Mouse (Mus musculus) cerebellum, adult (tissue): ENCODE measurements around the gene Gm49416.

ENCODE experiments used
- ATAC-seq: cut with Nextera tagmentation; 2 replicates; pipeline ENCODE4 v1.9.2; 2017; ENCODE audit warnings: mild to moderate bottlenecking, moderate library complexity, mixed read lengths; ENCODE audit not compliant: insufficient number of reproducible peaks, low FRiP score, low TSS enrichment

Gene Gm49416

DNA sequence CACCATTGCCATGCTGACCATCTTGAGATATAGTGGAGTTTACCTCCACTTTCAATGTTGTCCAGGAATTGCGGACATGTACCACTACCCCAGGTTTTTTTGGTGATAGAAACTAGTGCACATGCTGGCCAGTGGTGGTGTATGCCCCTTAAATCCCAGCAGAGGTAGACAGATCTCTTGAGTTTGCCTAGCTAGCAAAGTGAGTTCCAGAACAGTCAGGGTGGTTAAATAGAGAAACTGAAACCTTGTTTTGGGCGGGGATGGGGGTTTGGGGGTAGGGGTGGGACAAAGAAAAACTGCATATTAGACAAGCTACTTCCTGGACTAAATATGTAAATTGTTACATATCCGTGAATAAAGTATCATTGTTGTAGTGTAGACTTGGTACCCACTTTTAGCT lies 30.3 kb downstream of the Gm49416 start:
- no peak for ATAC-seq

GRCm38 (mm10) chr19:8919684-8920072 lies 31.0 kb downstream of the Gm49416 start:
- ATAC-seq = no peak

DNA sequence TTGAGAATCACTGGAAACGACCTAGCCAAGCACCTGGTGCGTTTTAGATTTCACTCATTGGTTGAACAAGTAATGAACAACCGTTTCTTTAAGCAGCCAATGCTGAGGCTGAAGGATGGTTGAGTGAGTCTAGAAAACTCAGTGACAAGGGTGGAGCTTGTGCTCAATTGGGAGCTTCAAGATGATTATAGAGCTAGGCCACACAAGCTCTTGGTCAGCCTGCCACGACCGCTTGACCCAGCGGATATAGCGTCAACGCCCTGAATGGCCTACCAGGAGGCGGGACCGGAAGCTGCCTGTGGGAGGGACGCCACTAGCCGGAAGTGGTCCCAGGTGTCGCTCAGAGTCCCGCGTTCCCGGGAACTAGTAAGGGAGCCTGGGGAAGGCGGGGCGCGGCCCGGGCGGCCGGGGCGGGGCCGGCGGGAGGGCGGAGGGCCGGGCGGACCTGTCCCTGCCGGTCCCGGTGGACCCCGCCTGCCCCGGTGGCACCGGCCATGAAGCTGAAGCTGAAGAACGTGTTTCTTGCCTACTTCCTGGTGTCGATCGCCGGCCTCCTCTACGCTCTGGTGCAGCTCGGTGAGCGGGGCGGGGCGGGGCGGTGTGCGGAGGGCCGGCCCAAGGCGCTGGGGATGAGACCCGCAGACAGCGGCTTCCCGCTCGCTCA lies 31.5 kb downstream of the Gm49416 start, which contains the start of gene B3gat3:
B3gat3 (plus strand) TSS at position 302 of the 664 bp plus-strand sequence.
- peak; percentile 98 for ATAC-seq

- no peak for ATAC-seq
Measured at GRCm38 (mm10) chr19:8920836-8921291, 32.1 kb downstream of the Gm49416 start.

GRCm38 (mm10) chr19:8921741-8922140 lies 33.0 kb downstream of the Gm49416 start:
- ATAC-seq = no peak

DNA sequence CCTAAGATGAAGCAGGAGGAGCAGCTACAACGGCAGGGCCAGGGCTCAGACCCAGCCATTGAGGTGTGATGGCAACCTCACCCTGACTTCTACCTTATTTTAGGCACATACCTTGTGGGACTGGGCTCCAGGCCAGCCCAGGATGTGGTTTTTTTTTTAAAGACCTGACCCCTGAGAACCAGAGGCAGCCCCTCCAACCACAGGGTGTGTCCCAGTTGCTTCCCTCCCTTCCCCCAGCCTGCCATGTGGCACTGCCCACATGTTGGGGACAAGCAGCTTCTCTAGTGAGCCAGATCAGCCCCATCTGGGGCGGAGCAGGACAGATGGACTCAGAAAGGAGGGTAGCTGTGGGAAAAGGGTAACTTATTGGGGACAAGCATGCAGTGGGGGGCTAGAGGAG lies 38.0 kb downstream of the Gm49416 start:
- no peak for ATAC-seq

DNA sequence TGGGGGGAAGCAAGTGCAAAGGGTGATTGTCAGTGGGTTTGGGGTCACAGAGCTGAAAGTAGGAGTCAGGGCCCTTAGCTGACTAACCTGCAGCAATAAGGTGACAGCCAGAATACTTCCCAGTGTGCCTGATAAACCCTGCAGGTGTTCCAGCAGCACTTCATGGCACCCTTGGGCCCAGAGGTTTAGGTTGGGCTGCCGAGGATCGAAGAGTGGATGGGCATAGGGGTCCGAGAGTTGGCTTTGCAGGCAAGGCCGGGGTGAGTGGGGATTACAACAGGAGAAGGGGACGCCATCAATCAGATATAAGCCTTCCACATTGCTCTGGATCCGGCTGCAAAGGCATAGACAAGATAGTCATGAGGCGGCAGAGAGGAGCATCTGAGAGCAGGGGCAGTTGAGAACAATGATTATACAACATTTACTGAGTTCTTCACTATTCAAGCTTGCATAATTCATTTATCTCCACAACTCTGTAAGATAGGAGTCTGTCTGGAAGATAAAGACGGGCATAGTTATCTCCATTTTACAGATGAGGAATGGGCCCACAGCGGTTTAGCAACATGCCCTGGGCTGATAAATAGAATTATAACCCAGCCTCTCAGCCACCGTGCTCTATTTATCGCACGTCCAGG lies 39.3 kb downstream of the Gm49416 start:
- no peak for ATAC-seq

DNA sequence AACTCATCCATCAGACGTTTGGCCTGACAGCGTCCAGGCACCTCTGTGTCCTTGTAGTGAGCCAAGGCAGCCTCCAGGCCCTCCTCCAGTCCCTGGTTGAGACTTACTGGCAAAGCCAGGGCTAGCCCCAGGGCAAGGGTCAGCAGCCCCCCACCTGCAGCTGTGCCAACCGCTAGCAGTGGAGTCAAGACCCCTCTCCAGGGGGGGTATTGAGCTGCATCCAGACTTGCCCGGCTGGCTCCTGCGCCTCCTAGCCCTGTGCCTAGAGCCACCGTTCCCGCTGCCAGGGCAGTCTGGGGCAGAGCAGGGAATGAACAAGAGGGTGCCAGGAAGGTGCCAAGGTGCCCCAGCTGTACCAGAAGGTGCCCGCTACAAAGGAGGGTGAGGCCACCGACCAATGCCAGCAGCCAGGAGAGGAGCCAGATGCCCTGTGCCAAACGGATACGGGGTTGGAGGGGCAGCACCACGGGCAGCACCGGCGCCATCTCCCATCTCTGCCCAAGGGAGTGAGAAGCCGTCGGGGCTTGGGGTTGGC lies 40.0 kb downstream of the Gm49416 start:
- ATAC-seq = no peak; the same call in 1 of the 2 replicates

- peak; percentile 60 for ATAC-seq
Measured at GRCm38 (mm10) chr19:8929224-8930088, 40.7 kb downstream of the Gm49416 start, which contains the start of the genes Rom1 and Eml3. TSS of gene Rom1 (minus strand) at chr19:8929356. TSS of gene Eml3 (plus strand) at chr19:8929552.

DNA sequence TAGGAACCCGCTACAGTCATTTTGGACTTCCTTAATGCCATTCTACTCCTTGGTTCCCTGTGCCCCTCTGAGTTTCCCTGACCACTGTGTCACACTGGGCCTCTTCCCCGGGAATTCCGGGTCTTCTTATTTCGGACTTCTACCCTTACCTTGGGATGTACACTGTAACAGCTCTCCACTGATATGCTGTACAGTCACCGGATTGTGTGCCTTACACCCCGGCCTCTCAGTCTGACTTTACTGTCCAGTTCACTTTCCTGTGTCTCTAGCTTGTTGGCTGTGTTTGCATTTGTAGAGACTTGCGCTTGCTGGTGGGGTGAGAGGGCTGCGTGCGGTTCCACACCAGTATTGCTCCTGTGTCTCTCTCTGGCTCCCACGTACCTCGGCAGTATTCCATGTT lies 41.4 kb downstream of the Gm49416 start:
- no peak for ATAC-seq

- no peak for ATAC-seq
Measured at GRCm38 (mm10) chr19:8930771-8931170, 42.0 kb downstream of the Gm49416 start.

DNA sequence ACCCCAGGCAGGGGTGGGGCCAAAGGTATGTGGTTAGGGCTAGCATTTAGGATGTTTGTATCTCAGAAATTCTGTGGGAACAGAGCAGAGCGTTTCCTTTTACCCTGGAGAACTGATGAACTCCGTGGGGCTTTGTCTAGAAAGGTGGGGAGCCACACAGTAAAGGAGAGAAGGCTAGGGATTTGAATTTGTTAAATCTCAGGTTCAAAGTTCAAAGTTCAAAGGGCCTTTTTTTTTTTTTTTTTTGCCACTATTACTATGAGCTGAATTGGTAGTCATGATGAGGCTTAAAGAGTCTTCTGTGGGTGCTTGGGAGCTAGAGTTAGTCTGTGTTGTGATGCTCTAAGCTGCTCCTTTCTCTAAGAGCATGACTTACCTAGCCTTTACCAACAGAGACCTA lies 48.0 kb downstream of the Gm49416 start:
- no peak for ATAC-seq

DNA sequence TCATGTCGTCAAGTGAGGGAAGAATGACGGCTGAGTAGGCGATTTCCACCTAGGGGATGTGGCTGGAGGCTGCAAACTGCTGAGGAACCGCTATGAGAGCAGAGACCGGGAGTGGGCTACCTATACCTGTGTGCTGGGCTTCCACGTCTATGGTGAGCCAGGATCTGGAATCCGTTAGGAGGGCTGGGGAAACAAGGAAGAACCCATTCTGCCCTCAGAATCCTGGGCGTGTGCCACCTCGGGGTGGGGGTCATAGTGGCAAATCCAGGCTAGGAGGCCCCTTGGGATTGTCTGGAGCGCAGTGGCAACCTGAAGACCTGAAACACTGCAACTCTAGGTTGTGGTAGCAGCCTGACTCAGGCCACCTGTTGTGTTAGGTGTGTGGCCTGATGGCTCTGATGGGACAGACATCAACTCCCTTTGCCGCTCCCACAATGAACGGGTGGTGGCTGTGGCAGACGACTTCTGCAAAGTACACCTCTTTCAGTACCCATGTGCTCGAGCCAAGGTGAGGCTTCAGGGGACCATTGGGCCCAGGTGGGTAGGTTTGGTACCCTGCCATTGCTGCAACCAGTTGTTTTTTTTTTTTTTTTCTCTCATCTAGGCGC lies 51.9 kb downstream of the Gm49416 start:
- no peak for ATAC-seq

DNA sequence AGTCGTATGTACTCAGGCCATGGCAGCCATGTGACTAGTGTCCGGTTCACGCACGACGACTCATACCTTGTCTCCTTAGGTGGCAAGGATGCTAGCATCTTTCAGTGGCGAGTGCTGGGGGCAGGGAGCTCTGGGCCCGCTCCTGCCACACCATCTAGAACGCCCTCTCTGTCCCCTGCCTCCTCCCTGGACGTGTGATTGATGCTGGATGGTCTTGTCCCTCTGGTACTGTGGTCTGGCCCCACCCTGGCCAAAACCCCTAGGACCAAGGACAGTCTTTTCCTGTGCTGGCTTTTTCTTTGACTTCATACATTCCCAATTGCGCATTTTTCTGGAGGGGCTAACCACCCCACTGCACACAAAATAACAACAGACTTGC lies 52.4 kb downstream of the Gm49416 start:
- no peak for ATAC-seq

DNA sequence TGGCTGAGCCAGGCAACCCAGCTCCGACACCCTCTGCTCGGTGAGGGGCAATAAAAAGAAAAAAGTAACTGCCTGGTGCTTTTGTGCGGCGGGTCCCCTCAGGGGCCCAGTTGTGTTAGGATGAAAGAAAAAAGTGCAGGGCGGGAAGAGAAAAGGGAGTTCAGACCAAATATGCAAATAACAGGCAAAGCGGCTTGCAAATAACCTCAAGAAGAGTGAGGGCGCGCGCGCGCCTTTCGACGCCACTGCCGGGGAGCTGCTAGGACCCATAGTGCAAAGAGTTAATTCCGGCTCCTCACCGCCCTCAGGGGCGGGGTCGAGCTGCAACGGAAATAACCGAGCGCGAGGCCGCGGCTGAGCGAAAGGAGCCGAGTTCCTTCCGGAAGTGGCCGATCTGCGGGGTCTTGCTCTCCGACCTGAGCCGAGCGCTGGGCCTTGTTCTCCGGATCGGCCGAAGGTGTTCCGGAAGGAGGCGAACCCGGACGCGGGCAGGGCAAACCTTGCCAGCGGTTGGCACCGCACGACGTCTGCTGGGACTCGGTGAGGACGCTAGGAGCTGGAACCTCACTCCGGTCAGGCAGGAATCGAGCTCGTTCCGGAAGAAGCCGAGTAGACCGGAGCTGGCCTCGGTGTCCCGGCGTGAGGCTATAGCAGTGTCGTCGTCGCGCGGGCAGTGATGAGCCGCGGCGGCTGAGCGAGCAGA lies 52.9 kb downstream of the Gm49416 start, which contains the start of gene Mta2:
Mta2 (plus strand) TSS at position 361 of the 703 bp plus-strand sequence.
- peak; percentile 91 for ATAC-seq

DNA sequence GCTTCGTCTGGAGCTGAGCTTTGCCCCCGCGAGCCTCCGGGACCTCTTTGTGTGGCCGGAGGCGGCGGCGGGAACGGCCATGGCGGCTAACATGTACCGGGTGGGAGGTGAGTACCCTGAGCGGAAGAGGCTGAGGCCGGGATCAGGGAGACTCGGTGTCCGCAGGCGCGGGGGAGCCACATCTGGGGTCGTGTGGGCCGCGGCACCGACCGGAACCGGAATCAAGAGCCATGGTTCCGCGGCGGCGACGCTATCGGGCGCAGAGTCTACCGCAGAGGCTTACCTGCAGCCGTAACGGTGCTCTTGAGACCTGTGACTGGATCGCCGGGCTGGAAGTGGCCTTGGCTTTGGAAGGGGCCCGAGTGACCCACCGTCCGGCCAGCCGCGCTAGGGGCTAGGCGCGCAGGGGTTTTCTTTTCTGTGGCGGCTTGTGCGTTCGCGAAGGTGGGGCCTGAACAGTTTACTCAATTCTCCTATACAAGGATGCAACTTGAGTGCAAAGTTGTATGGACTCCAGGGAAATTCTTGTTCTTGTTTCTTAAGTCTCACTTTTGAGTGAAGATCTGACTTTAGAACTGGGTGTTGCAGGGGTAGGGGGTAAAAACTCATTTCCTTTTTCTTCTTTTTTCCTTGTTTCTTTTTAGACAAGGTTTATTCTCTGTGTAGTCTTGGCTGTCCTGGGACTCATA lies 53.7 kb downstream of the Gm49416 start:
- ATAC-seq = peak; percentile 37; the same call in 1 of the 2 replicates

GRCm38 (mm10) chr19:8943047-8943446 lies 54.3 kb downstream of the Gm49416 start:
- ATAC-seq = no peak

- no peak for ATAC-seq
Measured at GRCm38 (mm10) chr19:8944062-8944461, 55.3 kb downstream of the Gm49416 start.

- ATAC-seq = no peak
Measured at GRCm38 (mm10) chr19:8944750-8945149, 56.0 kb downstream of the Gm49416 start.
